Mouse (Mus musculus): ENCODE measurements at regions not wholly inside any gene's neighbourhood (a gene's known extent, or its start where the extent isn't known, plus 50 kb on each side); places are given as distances from the start of the nearest gene placed in this dataset.
"Not testable (repeated sequence)": the region's sequence is repeated elsewhere in the genome, so short reads cannot be mapped to it uniquely, and the experiment has no call there.

GRCm38 (mm10) chr17:13551693-13552404, 197.5 kb downstream of the Tcp10c start:
- DNase-seq, result not testable (repeated sequence)

DNA sequence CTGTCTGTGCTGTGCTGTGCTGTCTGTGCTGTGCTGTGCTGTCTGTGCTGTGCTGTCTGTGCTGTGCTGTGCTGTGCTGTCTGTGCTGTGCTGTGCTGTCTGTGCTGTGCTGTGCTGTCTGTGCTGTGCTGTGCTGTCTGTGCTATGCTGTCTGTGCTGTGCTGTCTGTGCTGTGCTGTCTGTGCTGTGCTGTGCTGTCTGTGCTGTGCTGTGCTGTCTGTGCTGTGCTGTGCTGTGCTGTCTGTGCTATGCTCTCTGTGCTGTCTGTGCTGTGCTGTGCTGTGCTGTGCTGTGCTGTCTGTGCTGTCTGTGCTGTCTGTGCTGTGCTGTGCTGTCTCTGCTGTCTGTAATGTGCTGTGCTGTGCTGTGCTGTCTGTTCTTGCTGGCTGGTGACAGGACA, 198.5 kb downstream of the Tcp10c start:
- DNase-seq, result peak; percentile 15

DNA sequence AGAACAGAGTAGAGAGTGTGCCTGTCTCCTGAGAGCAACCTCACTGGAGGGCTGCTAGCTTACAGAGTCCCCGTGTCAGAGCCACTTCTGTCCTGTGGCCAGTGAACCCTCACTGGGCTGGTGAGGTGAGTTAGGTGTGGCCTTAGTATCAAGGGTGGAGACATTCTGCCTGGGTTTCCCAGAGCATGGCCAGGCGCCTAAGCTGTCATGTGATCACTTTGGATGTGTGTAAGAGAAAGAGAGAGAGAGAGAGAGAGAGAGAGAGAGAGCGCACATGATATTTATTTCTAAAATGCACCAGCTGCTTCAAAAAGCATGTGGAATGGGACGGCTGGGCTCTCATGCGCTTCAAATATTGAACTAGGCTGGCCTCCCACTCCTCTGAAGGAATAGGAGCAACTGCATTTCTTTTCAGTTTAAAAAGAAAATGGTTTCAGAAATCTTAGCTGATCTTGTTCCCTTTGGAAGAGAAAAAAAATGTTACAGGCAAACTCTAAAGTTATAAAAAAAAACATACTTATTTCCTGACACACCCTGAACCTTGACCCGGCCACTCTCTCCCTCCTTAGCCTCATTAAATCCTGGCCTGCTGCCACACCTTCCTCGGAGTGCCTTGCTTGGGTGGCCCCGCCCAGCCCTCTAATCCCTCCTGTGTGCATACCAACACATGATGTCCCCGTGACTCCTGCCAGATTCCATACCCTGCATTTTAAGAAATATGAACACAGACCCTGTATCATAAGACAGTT, 201.1 kb downstream of the Tcp10c start:
- DNase-seq, result peak; percentile 43

DNA sequence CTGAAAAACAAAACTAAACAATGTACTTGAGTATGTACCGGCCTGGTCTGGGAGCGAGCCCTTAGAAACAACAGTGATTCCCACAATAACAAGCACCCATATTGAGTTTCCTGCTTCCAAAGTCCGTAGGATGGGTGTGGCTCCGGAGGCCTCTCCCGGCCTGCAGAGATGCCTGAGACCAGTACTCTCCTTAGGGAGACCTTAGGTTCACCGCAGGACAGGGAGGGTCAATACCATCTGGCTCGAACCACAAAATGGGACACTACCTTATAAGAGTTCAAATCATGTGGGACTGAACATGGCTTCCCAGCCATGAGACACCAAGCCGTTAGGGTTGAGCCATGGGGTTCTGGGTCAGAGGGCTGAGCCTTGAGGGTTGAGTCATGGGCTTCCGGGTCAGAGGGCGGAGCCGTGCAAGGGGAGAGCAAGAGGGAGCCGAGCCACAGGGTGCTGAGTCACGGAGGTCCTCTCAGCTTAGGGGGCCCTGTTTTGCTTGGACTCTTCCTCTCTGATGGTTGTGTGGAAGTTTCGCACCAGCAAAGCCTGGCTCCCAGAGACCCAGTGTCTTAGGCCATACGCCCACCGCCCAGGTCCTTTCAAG, 201.8 kb downstream of the Tcp10c start:
- not testable (repeated sequence) for DNase-seq

- DNase-seq, result no peak
Measured at GRCm38 (mm10) chr17:13558863-13559262, 201.5 kb upstream of the Afdn start.

- DNase-seq, result no peak
Measured at GRCm38 (mm10) chr17:13561342-13561741, 199.0 kb upstream of the Afdn start.

DNA sequence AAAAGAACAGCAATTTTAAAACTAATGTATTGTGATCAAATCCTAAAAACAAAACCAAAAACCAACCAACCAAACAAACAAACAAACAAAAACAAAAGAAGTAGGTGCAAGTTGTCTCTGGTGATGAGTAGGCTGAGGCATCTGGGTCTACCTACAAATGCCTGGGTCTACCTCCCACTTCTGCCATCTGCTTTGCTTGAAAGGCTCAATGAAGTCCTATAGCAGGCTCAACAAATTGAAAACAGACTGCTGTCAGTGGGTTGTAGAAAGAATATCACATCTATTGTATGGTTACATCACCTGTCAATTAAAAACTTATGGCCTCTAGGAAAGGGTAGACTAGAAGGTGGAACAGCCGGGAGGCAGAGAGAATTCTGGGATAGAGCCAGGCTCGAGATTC, 197.4 kb upstream of the Afdn start:
- no peak for DNase-seq

DNA sequence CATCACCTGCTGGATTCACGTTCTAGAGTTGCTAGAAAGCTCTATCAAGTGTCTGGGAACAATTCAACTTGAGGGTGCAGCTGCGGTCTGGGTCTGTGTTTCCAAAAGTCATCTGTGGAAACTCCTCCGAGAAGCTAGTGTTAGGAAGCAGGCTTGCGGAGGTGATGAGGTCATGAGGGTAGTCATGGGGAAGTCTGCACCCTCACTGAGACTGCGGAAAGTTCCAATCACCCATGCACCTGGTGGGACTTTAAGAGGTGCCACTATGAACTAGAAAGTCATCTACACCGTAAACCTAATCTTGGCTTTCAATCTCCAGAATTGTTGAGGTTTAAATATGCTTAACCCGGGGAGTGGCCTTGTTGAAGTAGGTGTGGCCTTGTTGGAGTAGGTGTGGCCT, 195.5 kb upstream of the Afdn start:
- DNase-seq, result no peak

- no peak for DNase-seq
Measured at GRCm38 (mm10) chr17:13566680-13567079, 193.7 kb upstream of the Afdn start.

GRCm38 (mm10) chr17:13567183-13567582, 193.2 kb upstream of the Afdn start:
- no peak for DNase-seq

DNA sequence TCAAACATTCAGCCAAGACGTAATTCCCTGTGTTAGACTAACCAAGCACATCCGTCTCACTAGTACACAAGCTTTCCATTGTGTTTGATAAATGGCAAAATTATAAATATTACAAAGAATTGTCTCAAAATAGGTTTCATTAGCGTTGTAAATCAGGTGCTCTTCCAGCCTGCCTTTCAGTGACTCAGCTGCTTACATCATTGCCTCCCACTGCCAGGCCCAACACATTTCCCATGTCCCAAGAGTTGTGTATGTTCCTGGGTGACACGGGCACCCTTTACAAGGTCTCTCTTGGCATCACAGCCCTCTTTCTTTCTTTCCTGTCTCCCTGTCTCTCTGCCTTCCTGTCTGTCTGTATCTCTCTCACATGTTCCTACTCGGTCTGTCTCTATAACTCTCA, 189.5 kb upstream of the Afdn start:
- no peak for DNase-seq

DNA sequence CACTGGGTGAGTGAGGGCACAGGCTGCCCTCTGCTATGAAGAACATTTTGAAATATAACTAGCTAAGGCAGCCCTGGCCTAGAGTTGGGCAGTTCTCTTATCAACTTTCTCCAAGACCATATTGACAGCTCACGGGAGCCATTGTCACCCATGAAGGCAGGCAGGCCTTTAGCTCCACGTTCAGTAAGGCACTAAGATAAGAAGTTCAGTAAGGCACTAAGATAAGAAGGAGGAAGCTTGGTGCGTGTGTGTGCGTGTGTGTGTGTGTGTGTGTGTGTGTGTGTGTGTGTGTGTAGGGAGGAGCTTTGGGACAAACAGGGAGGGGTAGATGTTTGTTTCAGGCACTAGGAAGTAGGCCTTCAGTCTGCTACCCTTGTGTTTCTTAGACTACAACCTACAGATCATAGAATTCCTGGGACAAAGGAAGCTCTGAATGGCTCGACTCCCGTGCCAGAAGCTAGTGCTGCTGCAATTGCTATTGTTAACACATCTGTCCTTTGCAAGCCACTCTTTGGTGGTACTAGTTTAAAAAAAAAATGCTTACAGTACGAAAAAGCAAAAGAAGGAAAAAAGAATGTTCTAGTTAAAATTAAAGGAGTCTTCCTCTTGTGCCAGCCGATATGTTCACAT, 188.0 kb upstream of the Afdn start:
- no peak for DNase-seq

- no peak for DNase-seq
Measured at GRCm38 (mm10) chr17:13573036-13573435, 187.3 kb upstream of the Afdn start.

- DNase-seq, result no peak
Measured at GRCm38 (mm10) chr17:13574122-13574521, 186.2 kb upstream of the Afdn start.

GRCm38 (mm10) chr17:13574682-13575444, 185.5 kb upstream of the Afdn start:
- no peak for DNase-seq

DNA sequence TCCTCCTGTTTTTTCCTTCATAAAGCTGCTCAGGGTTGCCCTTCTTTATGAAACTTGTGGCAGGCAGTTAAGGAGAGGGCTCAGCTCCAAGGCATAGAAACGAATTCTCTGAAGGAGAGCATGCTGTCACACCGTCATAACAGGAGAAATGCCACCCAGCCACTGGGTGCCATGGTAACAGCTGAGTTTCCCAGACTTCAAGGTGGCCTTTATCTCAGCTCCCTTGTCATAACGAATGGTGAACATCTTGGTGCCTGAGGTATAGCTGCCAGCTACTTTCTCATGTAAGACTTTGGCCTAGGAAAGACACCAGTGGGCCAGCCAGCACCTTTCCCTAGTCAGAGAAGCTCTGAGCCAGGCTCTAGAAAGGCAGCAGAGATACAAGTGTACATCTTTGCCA, 182.5 kb upstream of the Afdn start:
- DNase-seq, result no peak

DNA sequence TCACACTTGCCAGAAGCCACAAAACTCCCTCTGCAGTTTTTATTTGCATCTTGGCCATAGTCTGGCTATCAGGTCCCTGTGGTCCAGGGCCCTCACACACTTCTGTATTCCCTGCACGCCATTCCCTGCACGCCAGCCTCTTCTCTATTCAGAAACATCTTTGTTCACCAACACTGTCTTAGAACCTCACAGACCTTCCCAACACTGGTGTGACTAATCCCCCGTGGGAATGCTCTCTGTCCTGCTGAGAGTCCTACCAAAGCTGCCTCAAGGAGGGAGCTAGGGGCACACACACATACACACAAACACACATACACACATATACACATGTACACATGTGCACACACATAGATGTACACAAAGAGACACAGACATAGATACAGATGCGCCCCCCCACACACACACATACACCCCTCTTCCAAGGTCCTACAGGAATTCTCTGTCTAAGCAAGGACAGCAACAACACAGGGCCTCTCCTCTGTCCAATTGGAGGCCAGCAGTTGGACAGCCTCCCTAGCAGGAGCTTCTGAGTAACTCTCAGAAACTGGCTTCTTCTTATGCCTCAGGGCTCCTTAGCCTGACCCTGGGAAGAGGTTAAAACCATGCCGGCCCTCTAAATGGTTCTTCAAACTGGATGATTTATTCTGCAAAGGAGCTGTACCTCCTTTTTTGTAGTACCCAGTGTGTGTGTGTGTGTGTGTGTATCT, 179.0 kb upstream of the Afdn start:
- DNase-seq, result no peak

DNA sequence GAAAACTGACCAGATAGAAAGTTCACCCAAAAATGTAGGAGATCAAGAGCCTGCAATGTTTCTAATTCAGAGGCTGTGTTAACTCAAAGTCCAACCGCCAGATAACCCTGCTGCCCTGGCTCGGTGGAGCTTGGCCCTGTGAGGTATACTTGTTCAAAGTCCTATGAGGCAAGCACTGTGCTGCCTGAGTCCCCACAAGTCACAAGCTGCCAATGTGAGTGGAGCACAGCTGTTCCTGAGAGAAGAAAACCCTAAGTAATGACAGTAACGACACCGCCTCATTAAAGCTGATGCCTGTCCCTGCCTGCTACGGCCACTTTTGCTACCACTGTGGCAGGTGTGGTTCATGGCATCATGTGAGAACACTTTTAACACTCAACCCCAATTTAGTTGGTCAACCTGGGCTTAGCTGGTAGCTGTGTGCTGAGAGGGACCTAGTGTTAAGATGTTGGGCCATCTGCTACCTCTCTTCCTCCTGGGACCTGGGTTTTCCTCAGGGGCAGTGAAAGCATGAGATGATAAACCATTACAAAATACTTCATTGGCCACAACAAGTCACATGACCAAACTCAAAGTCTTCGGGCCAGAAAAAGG, 178.2 kb upstream of the Afdn start:
- DNase-seq, result no peak

DNA sequence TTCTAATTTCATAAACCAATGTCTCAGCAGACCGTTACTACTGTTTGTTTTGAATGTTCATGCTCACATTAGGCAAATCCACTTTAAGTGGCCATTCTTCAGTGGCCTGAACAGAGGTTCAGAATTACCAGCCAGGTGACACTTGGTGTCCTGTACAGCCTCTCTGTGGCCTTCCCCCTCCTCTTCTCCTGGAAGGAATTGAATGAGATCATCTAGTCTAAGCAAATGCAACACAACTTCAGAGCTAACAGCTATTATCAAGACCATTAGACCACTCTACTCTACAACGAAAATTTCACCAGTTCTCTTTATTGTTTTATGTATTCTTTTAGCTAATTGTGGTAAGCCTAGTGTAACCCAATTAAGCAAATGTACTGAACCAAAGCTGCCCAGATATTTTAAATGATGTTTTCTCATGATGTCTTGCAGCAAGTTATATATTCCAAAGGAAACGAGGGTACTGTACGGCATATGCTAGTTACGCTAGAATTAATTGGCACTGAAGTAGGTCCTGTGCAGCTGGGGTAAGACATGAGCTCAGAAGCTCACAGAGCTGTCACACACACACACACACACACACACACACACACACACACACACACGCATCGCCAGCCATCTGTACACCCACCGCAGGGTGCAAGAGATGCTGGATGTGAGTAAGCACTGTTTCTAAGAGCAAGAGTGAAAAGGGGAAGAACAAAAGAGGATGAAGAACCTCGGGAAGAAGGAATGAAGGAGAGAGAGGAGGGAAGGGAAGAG, 176.7 kb upstream of the Afdn start:
- no peak for DNase-seq

DNA sequence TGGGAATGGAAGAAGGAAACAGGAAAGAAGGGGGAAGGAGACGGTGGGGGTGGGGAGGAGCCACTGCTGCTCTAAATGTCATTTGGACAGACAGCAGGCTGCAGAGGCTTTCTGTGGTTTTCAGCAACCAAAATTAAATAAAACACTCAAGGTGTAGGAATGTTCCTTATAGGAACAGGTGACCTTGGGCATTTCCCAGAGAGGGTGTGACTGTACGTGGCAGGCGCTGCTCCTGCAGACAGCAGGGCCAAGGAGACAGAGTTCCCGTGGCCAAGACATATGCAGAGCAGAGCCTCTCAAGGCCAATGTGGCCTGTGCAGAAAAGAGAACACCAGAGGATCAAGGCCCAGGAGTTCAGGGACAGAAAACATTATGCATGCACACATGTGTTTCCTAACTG, 175.9 kb upstream of the Afdn start:
- DNase-seq, result no peak
